Mouse (Mus musculus) cerebellum, postnatal 4 days (tissue): Measurements from ENCODE around the gene B3gnt7.
"Not testable (repeated sequence)": the region's sequence is repeated elsewhere in the genome, so short reads cannot be mapped to it uniquely, and the experiment has no call there.

ENCODE experiments used
- DNase-seq, 2 experiments: peaks; one replicate each; pipeline ENCODE4 v3.0.0; 2022; ENCODE audit warnings: low spot score in 2 of 2, mixed read lengths in 1 of 2

Gene B3gnt7

DNA sequence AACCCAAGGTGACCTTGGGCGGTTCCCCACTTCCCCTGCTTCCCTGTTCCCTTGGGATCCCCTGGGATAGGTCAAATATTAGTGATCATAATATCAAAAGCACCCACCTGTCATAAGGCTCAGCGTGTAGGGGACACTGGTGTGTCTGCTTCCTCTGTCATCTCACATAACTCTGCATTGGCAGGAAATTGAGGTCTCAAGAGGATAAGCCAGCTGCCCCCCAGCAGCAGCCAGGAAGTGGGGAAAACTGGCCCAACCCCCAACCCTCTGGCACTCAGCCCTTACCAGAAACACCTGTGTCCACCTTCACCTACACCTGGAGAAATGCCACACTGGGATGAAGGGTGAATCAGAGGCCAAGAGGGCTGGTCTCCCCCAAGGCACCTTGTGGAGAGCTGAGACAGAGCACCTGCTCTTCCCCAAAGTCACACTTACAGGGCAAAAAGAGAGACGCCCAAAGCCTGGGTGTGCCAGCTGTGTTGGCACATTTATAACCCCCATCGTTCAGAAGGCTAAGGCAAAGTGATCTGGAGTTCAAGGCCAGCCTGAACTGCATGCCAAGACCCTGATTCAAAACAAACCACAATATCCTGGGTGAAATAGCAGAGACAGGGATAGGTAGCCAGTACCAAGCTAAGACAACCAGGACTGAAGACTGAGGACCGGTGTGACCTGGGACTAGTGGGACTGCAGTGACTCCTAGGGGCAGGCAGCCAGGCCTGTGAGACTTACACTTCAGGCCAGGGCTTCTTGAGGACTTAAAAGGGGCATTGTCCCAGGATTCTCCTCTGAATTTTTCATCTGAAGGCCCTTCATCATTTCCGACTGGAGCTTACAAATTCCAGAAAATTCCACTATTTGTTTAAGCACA, 1.2 kb upstream of the B3gnt7 start:
- no peak for DNase-seq

DNA sequence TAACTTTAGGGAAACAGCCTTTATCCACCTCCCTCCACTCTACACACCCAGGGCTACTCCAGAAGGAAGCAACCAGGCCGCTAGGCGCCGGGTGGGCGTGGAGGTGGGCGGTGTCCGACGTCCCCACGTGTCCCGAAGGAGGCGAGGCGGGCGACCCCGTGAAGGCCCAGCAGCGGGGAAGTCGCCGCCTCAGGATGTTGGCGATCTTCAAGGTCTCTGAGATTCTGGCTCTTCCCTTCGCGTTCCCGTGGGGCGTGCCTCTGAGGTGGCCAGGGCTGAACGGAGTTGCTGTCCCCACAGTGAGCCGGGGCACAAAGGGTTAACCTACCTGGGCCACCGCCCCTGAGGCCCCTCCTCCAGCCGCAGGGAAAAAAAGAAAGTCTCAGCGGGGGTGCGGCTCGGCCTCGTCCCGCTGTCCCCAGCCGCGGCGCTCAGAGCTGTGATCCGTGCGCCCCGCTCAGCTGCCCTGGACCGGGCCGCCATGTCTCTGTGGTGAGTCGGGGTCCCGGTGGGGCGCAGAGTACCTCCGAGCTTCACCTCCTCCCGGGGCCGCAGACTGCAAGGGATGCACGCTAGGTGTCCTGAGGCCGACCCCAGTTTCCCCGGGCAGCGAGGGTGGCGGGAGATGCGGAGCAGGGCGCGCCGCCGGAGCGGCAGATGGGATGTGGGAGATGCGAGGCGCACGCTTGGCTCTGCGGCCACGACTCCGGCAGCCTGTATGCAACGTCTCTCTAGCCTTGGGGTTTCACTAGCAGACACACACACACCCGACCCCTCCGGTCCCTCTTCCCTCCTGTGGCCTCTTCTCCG, 636 bp downstream of the B3gnt7 start:
- peak; percentile 47 to 48 for DNase-seq

DNA sequence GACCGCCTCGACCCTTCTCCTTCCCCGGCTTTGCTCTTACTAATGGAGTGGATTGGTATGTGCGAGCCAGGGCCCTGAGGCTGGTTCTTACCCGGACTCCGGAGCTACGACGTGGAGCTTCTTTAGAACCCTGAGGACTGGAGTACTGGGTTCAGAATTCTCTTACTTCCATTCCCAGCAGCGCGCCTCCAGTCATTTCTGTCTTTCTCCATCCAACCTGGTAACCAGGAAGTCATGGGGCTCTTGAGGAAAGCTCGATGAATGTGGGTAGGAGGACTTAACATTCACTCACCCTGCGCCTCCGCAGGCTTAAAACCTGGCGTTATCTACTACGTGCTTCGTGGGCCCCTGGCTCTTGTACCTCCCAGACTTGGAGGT, 1.2 kb downstream of the B3gnt7 start:
- no peak for DNase-seq

DNA sequence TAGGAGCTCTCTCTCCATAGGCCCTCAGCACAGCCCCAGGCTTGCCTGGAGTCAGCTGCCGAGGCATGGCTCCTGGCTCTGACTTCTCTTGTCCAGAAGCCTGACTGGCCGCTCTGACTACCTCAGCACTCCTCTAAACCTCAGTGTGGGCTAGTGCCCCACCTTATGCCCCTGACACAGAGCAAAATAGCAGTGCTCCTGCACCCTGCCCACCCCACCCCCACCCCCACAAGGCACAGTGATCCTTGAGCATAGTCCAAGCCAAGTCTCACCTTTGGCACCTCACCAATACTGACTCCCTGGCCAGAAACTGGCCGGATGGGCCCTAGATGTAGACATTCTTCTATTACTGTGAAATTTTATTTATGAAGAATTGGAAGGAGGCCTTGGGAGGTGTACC, 4.1 kb downstream of the B3gnt7 start:
- DNase-seq = no peak

DNA sequence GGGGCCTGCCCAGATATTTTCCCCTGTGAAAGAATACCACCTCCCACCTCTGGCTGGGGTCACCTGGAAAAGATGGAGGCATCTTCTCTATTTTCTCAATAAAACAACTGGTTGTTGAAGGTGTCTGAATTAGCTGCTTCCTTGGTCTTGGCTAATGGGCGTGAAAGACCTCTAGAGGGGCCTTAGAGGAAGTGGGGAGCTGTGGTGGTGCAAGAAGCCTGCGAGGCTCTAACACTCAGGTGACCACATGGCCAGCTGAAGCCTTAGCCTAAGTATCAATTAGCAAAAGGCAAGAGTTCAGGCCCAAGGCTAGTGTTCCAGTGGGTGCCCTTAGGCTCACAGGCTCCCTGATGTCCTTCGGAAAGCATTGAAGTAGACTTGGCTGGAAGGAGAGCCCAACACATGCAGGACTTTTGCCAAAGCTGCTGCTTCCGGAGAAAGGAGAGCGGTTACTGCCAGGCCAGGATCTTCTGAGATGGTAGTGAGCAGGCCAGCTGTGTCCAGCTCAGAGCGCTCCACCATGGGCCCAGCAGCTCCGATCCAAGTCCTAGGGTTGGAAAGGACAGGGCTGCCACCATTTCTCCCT, 4.6 kb downstream of the B3gnt7 start:
- no peak for DNase-seq

DNA sequence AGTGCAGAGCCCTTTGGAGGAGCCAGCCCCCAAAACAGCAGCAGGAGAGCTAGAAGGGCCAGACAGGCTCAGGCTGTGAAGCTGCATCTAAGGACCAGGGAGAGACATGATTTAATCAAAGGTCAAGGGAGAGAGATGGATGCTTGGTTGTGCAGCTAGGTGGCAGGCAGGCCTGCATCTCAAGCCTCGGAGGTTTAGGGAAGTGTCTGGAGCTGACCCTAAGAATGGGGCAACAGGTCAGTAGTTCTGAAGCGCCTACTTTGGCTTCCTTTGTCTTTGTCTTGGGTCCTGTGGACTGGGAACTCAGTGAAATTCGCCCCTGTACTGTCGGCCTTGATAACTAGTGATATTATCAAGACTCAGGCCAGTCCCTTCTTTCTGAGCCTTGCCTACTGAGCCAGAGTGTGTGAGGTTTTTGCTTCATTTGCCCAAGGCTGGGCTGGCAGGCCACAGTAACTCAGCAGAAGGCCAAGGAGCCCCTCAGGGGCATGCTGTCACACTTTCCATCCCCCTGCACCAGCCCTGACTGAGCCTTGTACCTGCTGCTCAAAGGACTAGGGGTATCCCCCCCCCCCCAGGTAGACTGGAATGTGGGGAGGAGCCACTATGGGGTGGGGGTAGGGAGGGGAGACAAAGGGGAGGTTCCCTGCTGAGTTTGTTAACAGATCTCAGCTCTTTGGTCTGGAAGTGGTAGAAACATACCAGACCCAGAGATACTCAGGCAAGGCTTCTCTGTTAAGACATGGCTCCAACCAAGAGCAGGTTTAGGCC, 5.4 kb downstream of the B3gnt7 start:
- no peak for DNase-seq

DNA sequence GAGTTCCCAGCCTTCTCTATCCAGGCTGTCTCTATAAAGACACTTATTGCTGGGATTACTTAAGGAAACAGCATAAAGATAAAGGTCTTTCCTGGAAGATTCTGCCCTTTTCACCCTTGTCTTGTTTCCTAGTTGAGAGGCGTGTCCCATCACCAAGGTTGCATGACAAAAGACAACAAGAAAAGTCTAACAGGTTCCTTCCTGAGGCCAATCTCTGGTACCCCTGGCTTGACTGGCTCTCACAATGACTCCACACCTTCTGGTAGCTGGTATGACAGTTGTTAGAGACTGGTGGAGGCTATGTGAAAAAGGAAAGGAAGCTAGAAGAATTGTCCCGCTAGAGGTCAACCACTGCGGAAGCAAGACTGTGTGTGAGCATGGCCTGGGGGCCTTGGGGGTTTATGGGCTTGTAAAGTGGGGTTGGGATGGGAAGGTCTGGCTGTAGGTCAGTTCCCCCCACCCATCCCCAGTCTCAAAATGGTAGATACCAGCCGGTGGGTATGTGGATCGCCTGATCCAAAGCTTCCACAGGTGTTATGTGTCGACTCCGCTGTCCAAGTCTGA, 6.7 kb downstream of the B3gnt7 start:
- no peak for DNase-seq

DNA sequence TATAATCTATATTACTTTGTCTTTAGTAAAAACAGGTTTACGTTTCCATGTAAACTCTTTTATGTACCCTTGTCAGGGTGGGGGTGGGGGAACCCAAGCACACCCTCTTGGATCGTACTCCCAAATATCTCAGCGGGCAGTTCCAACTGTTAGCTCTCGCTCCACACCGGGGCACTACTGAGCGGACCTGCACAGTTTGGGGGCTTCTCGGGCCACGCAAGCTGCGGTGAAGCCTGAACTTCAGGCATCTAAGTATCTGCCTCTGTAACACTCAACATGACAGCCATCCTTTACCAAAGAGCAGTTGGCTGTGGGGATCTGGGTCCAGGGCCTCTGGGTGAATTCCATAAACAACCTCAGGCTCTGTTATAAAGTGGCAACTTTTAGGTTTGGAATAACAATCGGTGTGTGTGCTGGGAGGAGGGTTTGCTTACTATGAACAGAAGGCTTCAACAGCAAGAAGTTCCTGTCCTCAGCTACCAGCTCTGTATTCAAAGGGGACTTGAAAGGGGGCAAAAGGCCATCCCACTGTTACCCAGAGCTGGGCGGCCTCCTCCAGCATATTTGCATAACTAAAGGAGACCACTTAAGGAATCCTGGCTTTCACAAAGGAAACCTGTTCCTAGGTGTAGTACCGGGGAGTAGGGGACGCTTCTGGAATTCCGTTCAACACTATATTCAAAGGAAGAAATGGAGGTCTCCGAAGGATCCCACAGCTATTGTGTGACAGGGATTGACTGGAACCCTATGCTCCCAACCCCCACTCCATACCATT, 8.1 kb downstream of the B3gnt7 start:
- DNase-seq = no peak

DNA sequence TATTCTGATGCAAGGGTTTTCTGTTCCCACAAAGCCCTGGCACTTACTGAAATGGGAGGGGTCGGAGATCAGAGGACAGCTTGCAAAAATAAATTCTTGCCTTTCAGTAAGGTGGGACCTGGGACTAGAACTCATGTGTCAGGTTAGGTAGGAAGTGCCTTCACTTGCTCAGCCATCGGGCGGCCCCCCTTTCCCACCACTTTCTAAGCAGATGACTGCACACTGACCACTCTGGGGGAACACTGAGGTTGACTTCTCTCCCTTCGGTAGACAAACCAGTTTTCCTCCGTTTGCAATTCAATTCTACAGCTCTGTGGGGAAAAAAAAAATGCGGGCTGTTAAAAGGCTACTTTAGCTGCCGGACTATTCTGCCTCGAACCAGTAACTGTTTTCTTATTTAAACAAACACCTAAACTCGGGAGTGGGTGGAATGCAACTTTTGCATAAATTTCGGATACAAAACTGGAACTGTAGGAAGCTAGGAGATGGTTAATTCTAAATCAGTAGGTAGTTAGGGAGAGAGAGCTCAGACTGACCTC, 8.9 kb downstream of the B3gnt7 start:
- no peak for DNase-seq

DNA sequence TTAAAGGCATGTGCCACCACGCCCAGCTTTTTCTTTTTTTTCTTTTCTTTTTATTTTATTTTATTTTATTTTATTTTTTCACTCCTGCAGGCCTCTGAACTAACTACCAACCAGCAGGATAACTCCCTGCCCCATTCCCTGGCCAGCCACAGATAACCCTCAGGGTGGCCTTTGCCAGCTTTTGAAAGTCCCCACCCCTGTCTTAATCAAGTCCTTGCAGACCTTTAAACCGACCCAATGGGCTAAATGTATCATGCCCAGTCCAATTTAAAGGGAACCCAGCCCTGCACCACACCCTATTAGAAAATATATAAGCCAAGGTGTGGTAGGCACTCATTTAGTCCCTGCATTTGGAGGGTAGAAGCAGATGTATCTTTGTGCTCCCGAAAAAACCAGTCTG, 9.6 kb downstream of the B3gnt7 start:
- DNase-seq = no peak

DNA sequence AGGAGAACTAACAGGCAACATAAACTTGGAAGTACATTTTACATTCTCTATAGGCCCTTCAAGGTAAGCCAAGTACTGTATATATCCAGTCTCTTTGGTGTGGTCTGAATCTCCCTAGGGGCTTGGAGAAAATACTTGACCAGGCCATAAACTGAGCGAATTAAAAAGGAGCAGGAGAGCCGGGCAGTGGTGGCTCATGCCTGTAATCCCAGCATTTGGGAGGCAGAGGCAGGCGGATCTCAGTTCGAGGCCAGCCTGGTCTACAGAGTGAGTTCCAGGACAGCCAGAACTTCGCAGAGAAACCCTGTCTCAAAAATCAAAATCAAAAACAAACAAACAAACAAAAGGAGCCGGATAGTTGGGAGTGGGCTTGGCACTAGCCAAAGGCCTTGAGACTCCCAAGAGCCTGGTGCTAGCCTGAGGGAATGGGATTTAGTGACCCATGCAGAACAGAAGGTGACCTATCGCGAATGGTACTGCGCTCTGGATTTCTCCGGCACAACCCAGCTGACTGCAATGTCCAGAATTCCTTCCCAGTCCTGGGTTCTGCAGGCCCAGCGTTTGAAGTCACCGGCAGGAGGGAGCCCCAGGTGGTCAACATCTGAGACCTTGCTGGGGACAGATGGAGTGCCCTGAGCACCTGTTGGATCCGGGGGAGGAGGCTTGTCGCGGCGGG, 10.6 kb downstream of the B3gnt7 start:
- DNase-seq = no peak

DNA sequence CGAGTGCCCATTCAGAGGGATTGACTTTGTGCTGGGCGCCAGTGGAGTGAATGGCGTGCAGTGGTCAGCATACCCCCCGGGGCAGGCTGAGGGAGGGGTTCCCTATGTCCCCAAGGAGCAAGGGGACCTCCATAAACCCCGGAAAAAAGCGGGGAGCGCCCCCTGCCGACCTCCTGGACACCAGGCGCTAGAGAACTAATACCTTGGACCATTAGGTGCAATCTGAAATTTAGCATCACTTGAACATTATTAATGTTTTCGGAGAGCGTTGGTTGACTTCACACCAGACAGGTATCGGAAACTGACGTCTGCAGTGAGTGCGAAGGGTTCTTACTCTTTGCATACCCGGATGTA, 11.1 kb downstream of the B3gnt7 start:
- DNase-seq = no peak

DNA sequence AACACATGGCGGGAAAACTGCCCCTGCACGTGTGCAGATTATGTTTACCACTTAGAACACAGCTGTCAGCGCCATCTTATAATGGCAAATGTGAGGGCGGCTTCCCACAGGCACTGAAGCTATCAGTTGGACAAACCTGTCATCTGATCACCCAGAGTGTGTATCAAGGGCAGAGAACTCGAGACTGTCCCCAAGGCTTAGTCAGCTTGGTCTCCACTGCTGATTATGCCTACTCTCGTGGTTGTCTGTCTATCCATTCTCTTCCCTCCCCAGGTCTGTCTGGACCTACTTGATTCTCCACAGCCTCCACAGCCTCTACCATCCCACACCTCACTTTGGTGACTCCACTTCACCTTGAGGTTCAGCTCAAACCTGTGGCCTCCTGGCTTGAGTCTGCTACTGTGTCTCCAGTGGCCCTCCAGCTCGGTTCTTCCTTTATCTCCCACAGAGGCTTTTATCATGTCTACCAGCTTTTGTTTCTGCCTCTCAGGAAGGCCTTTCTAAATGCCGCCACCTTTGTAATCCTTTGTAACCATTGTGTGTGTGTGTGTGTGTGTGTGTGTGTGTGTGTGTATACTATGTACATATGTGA, 18.3 kb downstream of the B3gnt7 start:
- no peak for DNase-seq

DNA sequence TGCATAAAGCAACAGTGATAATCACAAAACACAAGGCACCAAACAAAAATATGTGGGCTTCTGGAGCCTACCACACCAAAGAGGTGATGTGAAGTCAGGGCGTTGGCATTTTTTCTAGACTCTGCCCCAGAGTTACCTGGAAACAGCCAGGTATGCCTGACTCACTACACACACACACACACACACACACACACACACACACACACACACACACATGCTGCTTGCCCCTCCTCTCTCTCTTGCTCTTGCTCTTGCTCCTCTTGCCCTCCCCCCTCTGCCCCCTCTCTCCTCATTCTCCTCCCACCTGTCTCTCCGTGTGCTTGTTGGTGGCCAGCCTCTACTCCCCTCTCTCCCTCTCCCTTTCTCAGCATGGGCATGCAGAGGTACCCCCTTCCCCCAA, 33.7 kb downstream of the B3gnt7 start:
- DNase-seq = no peak

DNA sequence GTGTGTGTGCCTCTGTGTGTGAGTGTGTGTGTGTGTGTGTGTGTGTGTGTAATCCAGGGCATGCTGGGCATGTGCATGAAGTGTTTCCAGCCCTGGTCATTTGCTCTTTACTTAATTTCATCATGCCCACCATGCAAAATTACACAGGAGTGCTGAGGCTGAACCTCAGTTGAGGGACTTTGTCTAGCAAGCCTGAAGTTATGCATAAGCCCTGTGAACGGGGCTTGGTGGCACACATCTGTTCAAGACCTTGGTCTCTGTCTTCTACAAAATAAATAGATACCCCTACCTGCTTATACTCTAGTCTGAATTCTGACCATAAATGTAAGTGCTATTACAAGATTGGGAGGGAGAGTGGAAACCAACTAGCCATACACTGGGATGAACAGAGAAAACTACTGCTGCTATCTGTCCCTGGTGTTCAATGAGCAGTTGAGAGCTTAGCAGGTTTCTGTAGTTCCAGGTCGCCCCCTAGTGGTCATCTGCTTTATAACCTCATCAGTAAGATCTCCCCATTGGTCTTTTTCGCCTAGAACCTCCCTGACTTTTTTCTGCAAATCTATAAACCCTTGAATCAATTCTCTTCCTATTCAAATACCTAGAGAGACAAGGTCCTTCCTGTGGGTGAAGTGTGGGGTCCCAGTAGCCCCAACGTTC, 36.7 kb downstream of the B3gnt7 start:
- peak; percentile 65 to 84 for DNase-seq

DNA sequence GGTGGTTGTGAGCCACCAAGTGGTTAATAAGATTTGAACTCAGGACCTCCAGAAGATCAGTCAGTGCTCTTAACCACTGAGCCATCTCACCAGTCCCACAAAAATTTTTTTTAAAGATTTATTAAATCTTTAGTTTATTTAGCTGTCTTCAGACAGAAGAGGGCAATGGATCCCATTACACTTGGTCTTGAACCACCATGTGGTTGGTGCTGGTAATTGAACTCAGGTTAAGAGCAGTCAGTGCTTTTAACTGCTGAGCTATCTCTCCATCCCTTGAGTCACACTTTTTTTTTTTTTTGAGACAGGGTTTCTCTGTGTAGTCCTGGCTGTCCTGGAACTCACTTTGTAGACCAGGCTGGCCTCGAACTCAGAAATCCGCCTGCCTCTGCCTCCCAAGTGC, 38.5 kb downstream of the B3gnt7 start:
- DNase-seq = not testable (repeated sequence)

DNA sequence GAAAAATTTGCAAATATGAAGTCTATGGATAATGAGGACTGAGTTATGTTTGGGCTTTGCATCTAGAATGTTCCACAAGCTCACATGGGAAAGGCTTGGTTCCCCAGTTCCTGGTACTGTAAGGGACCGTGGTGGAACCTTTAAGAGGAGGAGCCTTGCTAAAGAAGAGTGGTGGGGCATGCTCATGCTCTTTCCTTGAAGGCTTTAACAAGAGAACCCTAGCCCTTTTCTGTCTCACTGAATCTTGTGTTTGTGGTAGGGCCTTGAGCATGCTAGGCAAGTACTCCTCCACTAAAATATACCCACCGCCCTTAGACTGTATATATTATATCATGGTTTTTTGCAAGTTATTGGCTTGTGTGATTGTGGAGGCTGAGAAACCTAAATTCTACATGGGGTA, 39.7 kb downstream of the B3gnt7 start:
- no peak for DNase-seq

DNA sequence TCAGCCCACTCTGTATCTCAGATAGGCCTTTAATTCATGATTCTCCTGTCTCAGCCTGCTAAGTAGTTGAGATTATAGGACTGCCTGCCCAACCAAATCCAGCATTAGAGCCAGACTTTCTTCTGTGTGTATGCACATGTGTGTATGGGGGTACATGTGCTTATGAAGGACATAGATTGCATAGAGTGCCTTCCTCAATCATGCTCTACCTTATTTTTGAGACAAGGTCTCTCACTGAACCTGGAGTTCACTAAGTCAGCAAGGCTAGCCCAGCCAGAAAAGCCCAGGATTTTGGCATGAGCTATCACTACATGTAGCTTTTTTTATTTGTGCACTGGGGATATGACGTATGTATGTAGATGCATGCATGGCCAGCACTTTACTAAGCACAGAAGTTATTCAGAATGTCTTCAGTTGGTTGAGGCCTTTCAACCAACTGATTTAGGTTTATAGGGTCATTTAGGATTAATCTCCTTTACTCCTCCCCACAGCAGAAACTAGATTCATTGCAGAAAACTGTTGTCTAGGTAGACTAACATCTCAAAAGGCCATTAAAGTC, 40.5 kb downstream of the B3gnt7 start:
- DNase-seq = no peak
